Mouse (Mus musculus) bone marrow macrophage, adult 2 months (primary cell): ENCODE results near the gene Zfp273. TPM values are rescaled to one million over a fixed set of nuclear protein-coding genes. Genes with fewer than 3 reads are reported as not detected.

Experiments used
- polyA plus RNA-seq: library from polyadenylated mRNA; stranded (reverse); fragments of >200 nt; gene quantifications from 2 replicates; pipeline ENCODE4 v1.2.4, GENCODE M21; 2012; ENCODE audit not compliant: missing spikeins, insufficient read depth, insufficient read length

Gene Zfp273
- polyA plus RNA-seq, 1 experiment: 3.6 TPM

Other genes with a start within 250 kb of the Zfp273 start
- 9.5 and 10.8 TPM in 2 replicates for gene Zfp729b, start 204.0 kb upstream of the Zfp273 start, polyA plus RNA-seq
- gene Gm49345, start 176.0 kb upstream of the Zfp273 start, polyA plus RNA-seq: 2.5 and 6.9 TPM in 2 replicates
- gene Zfp729a, start 175.9 kb upstream of the Zfp273 start, polyA plus RNA-seq: 9.1 and 14.2 TPM in 2 replicates
- 9.4 and 12.7 TPM in 2 replicates for gene Zfp738, start 126.7 kb upstream of the Zfp273 start, polyA plus RNA-seq
- 7.8 and 10.5 TPM in 2 replicates for gene Zfp65, start 84.6 kb upstream of the Zfp273 start, polyA plus RNA-seq
- gene Zfp85, start 58.5 kb upstream of the Zfp273 start, polyA plus RNA-seq: 4.3 and 6.0 TPM in 2 replicates
- 2.0 and 4.4 TPM in 2 replicates for gene Zfp493, start 34.0 kb upstream of the Zfp273 start, polyA plus RNA-seq
- 2.1 TPM in 1 of 2 replicates, not detected in the other for gene Gm10037, start 17.4 kb downstream of the Zfp273 start, polyA plus RNA-seq
- not detected in 2 replicates for gene BC048507, start 49.6 kb downstream of the Zfp273 start, polyA plus RNA-seq